In genomic region chr12:85973526-85973925, GRCm38 (mm10) we compare ENCODE assay signal across 10 mouse cellular contexts.
DNase-seq lines count a peak whose midpoint lies in the region; ATAC-seq and TF ChIP-seq lines count a peak whose summit lies in the region.
"Had no signal": no experiment of that assay in that cellular context is flagged by ENCODE, and none has a peak within 500 bp of the region (broad histone marks: within the 10 kb centered on the region; RNA-seq: fewer than 3 reads in every experiment).

No protein-coding gene starts in this region.

- H3K36me3 ChIP-seq in neural tube, embryonic 12.5 days, result no peaks in the 10 kb centered on the region
- no peaks in the 10 kb centered on the region for H3K36me3 ChIP-seq in neural tube, embryonic 15.5 days
- H3K36me3 ChIP-seq in embryonic facial prominence, embryonic 14.5 days (ENCODE audit: control insufficient read depth, insufficient read depth, low read length), result no peaks in the 10 kb centered on the region
- peaks cover 4% of the 10 kb centered on the region; the same call in 1 of the 2 replicates for H3K36me3 ChIP-seq in lung, embryonic 14.5 days (ENCODE audit: insufficient read depth)
- H3K36me3 ChIP-seq in stomach, embryonic 15.5 days, result no peaks in the 10 kb centered on the region
- H3K36me3 ChIP-seq in midbrain, embryonic 15.5 days (replicated peaks), result no peaks in the 10 kb centered on the region
- H3K36me3 ChIP-seq in forebrain, embryonic 11.5 days (ENCODE audit: control insufficient read depth, insufficient read depth, low read length), result no peaks in the 10 kb centered on the region

- 0 out of 2 replicates have a peak overlapping the region, but pooled peaks have one; percentile 22 for H3K27ac ChIP-seq in neural tube, embryonic 12.5 days
- no peak overlapping the region for H3K27ac ChIP-seq in neural tube, embryonic 15.5 days (replicated peaks)
- peak overlapping the region; percentile 61 for H3K27ac ChIP-seq in embryonic facial prominence, embryonic 14.5 days (replicated peaks; ENCODE audit: low read depth, low read length)
- H3K27ac ChIP-seq in lung, embryonic 14.5 days (ENCODE audit: low read depth), result peak overlapping the region; percentile 75; the same call in 1 of the 2 replicates
- H3K27ac ChIP-seq in stomach, embryonic 15.5 days, result peak overlapping the region; percentile 55
- H3K27ac ChIP-seq in midbrain, embryonic 15.5 days, result no peak overlapping the region
- no peak overlapping the region for H3K27ac ChIP-seq in forebrain, embryonic 11.5 days (ENCODE audit: low read depth, low read length)

- ATAC-seq in neural tube, embryonic 12.5 days (ENCODE audit: low FRiP score, low read depth), result no peak
- no peak for ATAC-seq in neural tube, embryonic 15.5 days (ENCODE audit: low FRiP score)
- ATAC-seq in embryonic facial prominence, embryonic 14.5 days (ENCODE audit: low read depth), result peak; percentile 45; the same call in 1 of the 2 replicates
- peak; percentile 87 for ATAC-seq in lung, embryonic 14.5 days (ENCODE audit: insufficient read depth)
- ATAC-seq in stomach, embryonic 15.5 days (ENCODE audit: insufficient read depth, low FRiP score, low read depth), result peak; percentile 57; the same call in 1 of the 2 replicates
- no peak for ATAC-seq in midbrain, embryonic 15.5 days (replicated peaks)
- no peak for ATAC-seq in forebrain, embryonic 11.5 days (replicated peaks; ENCODE audit: low FRiP score)
- ATAC-seq: forebrain, embryonic 16.5 days had no signal

- TF ChIP-seq CTCF in lung, embryonic 14.5 days (IDR thresholded peaks at IDR 0.05; ENCODE audit: low read depth), result no peak

- H3K4me2 ChIP-seq in neural tube, embryonic 12.5 days (replicated peaks), result no peak overlapping the region
- H3K4me2 ChIP-seq in neural tube, embryonic 15.5 days, result no peak overlapping the region
- H3K4me2 ChIP-seq in embryonic facial prominence, embryonic 14.5 days (ENCODE audit: low read depth, low read length), result no peak overlapping the region
- no peak overlapping the region for H3K4me2 ChIP-seq in lung, embryonic 14.5 days
- H3K4me2 ChIP-seq in stomach, embryonic 15.5 days, result no peak overlapping the region
- H3K4me2 ChIP-seq in midbrain, embryonic 15.5 days, result no peak overlapping the region
- H3K4me2 ChIP-seq in forebrain, embryonic 11.5 days (ENCODE audit: low read depth, low read length, severe bottlenecking), result no peak overlapping the region

- H3K27me3 ChIP-seq in neural tube, embryonic 12.5 days (replicated peaks), result no peaks in the 10 kb centered on the region
- no peaks in the 10 kb centered on the region for H3K27me3 ChIP-seq in neural tube, embryonic 15.5 days (replicated peaks)
- no peaks in the 10 kb centered on the region for H3K27me3 ChIP-seq in embryonic facial prominence, embryonic 14.5 days (replicated peaks; ENCODE audit: control insufficient read depth, insufficient read depth, low read length)
- H3K27me3 ChIP-seq in lung, embryonic 14.5 days (ENCODE audit: insufficient read depth, low read length), result no peaks in the 10 kb centered on the region
- H3K27me3 ChIP-seq in stomach, embryonic 15.5 days (replicated peaks), result no peaks in the 10 kb centered on the region
- no peaks in the 10 kb centered on the region for H3K27me3 ChIP-seq in midbrain, embryonic 15.5 days (replicated peaks)
- H3K27me3 ChIP-seq in forebrain, embryonic 11.5 days (ENCODE audit: control insufficient read depth, insufficient read depth, low read length), result no peaks in the 10 kb centered on the region

- no peak overlapping the region for H3K4me3 ChIP-seq in neural tube, embryonic 12.5 days
- no peak overlapping the region for H3K4me3 ChIP-seq in neural tube, embryonic 15.5 days (replicated peaks)
- H3K4me3 ChIP-seq in embryonic facial prominence, embryonic 14.5 days (ENCODE audit: low read depth, low read length), result no peak overlapping the region
- H3K4me3 ChIP-seq in lung, embryonic 14.5 days (ENCODE audit: low read depth, low read length), result no peak overlapping the region
- H3K4me3 ChIP-seq in stomach, embryonic 15.5 days (replicated peaks), result no peak overlapping the region
- H3K4me3 ChIP-seq in midbrain, embryonic 15.5 days, result no peak overlapping the region
- H3K4me3 ChIP-seq in forebrain, embryonic 11.5 days (ENCODE audit: low read depth, low read length), result no peak overlapping the region

- H3K9me3 ChIP-seq in neural tube, embryonic 12.5 days, result no peaks in the 10 kb centered on the region
- no peaks in the 10 kb centered on the region for H3K9me3 ChIP-seq in neural tube, embryonic 15.5 days (replicated peaks)
- H3K9me3 ChIP-seq in embryonic facial prominence, embryonic 14.5 days (ENCODE audit: control insufficient read depth, low read length), result no peaks in the 10 kb centered on the region
- no peaks in the 10 kb centered on the region for H3K9me3 ChIP-seq in lung, embryonic 14.5 days (ENCODE audit: low read depth, low read length)
- H3K9me3 ChIP-seq in stomach, embryonic 15.5 days, result no peaks in the 10 kb centered on the region
- H3K9me3 ChIP-seq in midbrain, embryonic 15.5 days, result no peaks in the 10 kb centered on the region
- no peaks in the 10 kb centered on the region for H3K9me3 ChIP-seq in forebrain, embryonic 11.5 days (ENCODE audit: control insufficient read depth, low read length)

- peak; percentile 53 for DNase-seq in embryonic facial prominence, embryonic 14.5 days (ENCODE audit: low spot score)
- DNase-seq in lung, embryonic 14.5 days, result peak; percentile 55
- DNase-seq in urinary bladder, postnatal 10 days (ENCODE audit: low spot score), result no peak
- no peak for DNase-seq in forebrain, embryonic 11.5 days (ENCODE audit: low spot score)
- DNase-seq: adrenal gland, postnatal 36 days had no signal

- H3K4me1 ChIP-seq in neural tube, embryonic 12.5 days, result no peaks in the 10 kb centered on the region
- 0 out of 2 replicates have a peak, but pooled peaks cover 7% of the 10 kb centered on the region for H3K4me1 ChIP-seq in neural tube, embryonic 15.5 days
- peaks cover 28% of the 10 kb centered on the region for H3K4me1 ChIP-seq in embryonic facial prominence, embryonic 14.5 days (ENCODE audit: control insufficient read depth, insufficient read depth, low read length)
- peaks cover 20% of the 10 kb centered on the region for H3K4me1 ChIP-seq in lung, embryonic 14.5 days (ENCODE audit: insufficient read depth)
- peaks cover 12% of the 10 kb centered on the region for H3K4me1 ChIP-seq in stomach, embryonic 15.5 days
- H3K4me1 ChIP-seq in midbrain, embryonic 15.5 days, result no peaks in the 10 kb centered on the region
- H3K4me1 ChIP-seq in forebrain, embryonic 11.5 days (replicated peaks; ENCODE audit: control insufficient read depth, insufficient read depth, low read length), result no peaks in the 10 kb centered on the region

- H3K9ac ChIP-seq in neural tube, embryonic 12.5 days, result no peak overlapping the region
- H3K9ac ChIP-seq in neural tube, embryonic 15.5 days (replicated peaks), result no peak overlapping the region
- no peak overlapping the region for H3K9ac ChIP-seq in embryonic facial prominence, embryonic 14.5 days (ENCODE audit: low read depth, low read length)
- no peak overlapping the region for H3K9ac ChIP-seq in lung, embryonic 14.5 days
- no peak overlapping the region for H3K9ac ChIP-seq in stomach, embryonic 15.5 days
- no peak overlapping the region for H3K9ac ChIP-seq in midbrain, embryonic 15.5 days
- H3K9ac ChIP-seq in forebrain, embryonic 11.5 days (ENCODE audit: low read length), result no peak overlapping the region

- WGBS in neural tube, embryonic 12.5 days, result 70% methylated on average over 4 of the region's 4 CpGs
- 69% methylated on average over 4 of the region's 4 CpGs for WGBS in neural tube, embryonic 15.5 days
- WGBS in embryonic facial prominence, embryonic 14.5 days, result 44% methylated on average over 4 of the region's 4 CpGs
- 30% methylated on average over 4 of the region's 4 CpGs for WGBS in lung, embryonic 14.5 days
- 34% methylated on average over 4 of the region's 4 CpGs for WGBS in stomach, embryonic 15.5 days
- 69% methylated on average over 4 of the region's 4 CpGs for whole genome bisulfite sequencing in midbrain, embryonic 15.5 days
- 75% methylated on average over 4 of the region's 4 CpGs for WGBS in forebrain, embryonic 11.5 days

Comparison
In these comparisons a context has a peak if more than half of its experiments do, and no peak if none do; other contexts are left out.
1. H3K27ac ChIP-seq: peak in neural tube, embryonic 12.5 days (single experiment), embryonic facial prominence, embryonic 14.5 days (single experiment), lung, embryonic 14.5 days (single experiment) and stomach, embryonic 15.5 days (single experiment); none in neural tube, embryonic 15.5 days (single experiment), midbrain, embryonic 15.5 days (single experiment) and forebrain, embryonic 11.5 days (single experiment).
2. ATAC-seq: peak in embryonic facial prominence, embryonic 14.5 days (single experiment), lung, embryonic 14.5 days (single experiment) and stomach, embryonic 15.5 days (single experiment); none in neural tube, embryonic 12.5 days (single experiment), neural tube, embryonic 15.5 days (single experiment), midbrain, embryonic 15.5 days (single experiment) and forebrain, embryonic 11.5 days (single experiment).
3. DNase-seq: peak in embryonic facial prominence, embryonic 14.5 days (single experiment) and lung, embryonic 14.5 days (single experiment); none in urinary bladder, postnatal 10 days (single experiment) and forebrain, embryonic 11.5 days (single experiment).